Mouse (Mus musculus) small intestine, adult 2 months (tissue): Measurements from ENCODE around the gene Rab42. TPM values are rescaled to one million over a fixed set of nuclear protein-coding genes. Genes with fewer than 3 reads are reported as not detected.

Experiments used
- H3K27ac ChIP-seq: fragments of 200-500 bp; 2 replicates; pipeline ENCODE4 v1.5.1; 2012; ENCODE audit warnings: low read depth, low read length, control low read depth, inconsistent platforms; ENCODE audit not compliant: insufficient read depth
- H3K27me3 ChIP-seq: fragments of 200-500 bp; 2 replicates; pipeline ENCODE4 v1.6.1; 2012; ENCODE audit warnings: mild to moderate bottlenecking, moderate library complexity, low read length, inconsistent platforms; ENCODE audit not compliant: control insufficient read depth, insufficient read depth
- H3K36me3 ChIP-seq: fragments of 200-500 bp; 2 replicates; pipeline ENCODE4 v1.6.1; 2012; ENCODE audit warnings: mild to moderate bottlenecking, low read length, control low read depth, inconsistent platforms; ENCODE audit not compliant: control insufficient read depth, insufficient read depth
- H3K4me1 ChIP-seq: fragments of 200-500 bp; 2 replicates; pipeline ENCODE4 v1.6.1; 2012; ENCODE audit warnings: low read length, inconsistent platforms, mixed read lengths; ENCODE audit not compliant: control insufficient read depth, insufficient read depth, insufficient read length
- H3K4me3 ChIP-seq: fragments of 200-500 bp; 2 replicates; pipeline ENCODE4 v1.5.1; 2012; ENCODE audit warnings: low read depth, mild to moderate bottlenecking, control low read depth, inconsistent platforms, low read length, moderate library complexity
- CTCF ChIP-seq: fragments of 200-500 bp; IDR thresholded peaks from 2 replicates; pipeline ENCODE4 v1.5.1; 2012; ENCODE audit warnings: low read depth, mild to moderate bottlenecking, control low read depth, inconsistent platforms, low read length, moderate library complexity, mixed read lengths; ENCODE audit not compliant: insufficient replicate concordance, insufficient read length; ENCODE audit errors: extremely low read depth
- POLR2A ChIP-seq: fragments of 200-500 bp; IDR thresholded peaks from 2 replicates; pipeline ENCODE4 v1.6.1; 2012; ENCODE audit warnings: low read depth, mild to moderate bottlenecking, control low read depth, inconsistent platforms, low read length, moderate library complexity
- WGBS: fragments of 180-500 bp; shearing (Covaris S2); methylation state at CpG from one replicate; pipeline ENCODE4 v1.1.7; 2018; 5-methylcytosine and 5-hydroxymethylcytosine counted together
- polyA plus RNA-seq: library from polyadenylated mRNA; depleted of rRNA; stranded (reverse); fragments of >200 nt; gene quantifications from 2 replicates; pipeline ENCODE4 v1.2.3, GENCODE M21; 2012

Rab42 gene
- polyA plus RNA-seq, 1 experiment, result 0.98 TPM

- Histone ChIP-seq H3K4me3 (peak overlapping the region; percentile 86), H3K27me3 (no peaks in the 10 kb centered on the region), H3K36me3 (no peaks in the 10 kb centered on the region), H3K27ac (no peak overlapping the region), H3K4me1 (peaks cover 4% of the 10 kb centered on the region; the same call in 1 of the 2 replicates)
- 75% methylated on average over 16 of the region's 16 CpGs for WGBS
- TF ChIP-seq POLR2A (no peak), CTCF (no peak)
These were observed 933 bp downstream of the Rab42 start for GRCm38 (mm10) chr4:132301965-132302938.

GRCm38 (mm10) chr4:132301486-132301885 is 1.7 kb downstream of the Rab42 start:
- H3K27me3 ChIP-seq, result no peaks in the 10 kb centered on the region
- peaks cover 4% of the 10 kb centered on the region; the same call in 1 of the 2 replicates for H3K4me1 ChIP-seq
- H3K4me3 ChIP-seq, result no peak overlapping the region
- no peaks in the 10 kb centered on the region for H3K36me3 ChIP-seq
- TF ChIP-seq CTCF (no peak), POLR2A (no peak)
- WGBS, result 78% methylated on average over 6 of the region's 6 CpGs
- no peak overlapping the region for H3K27ac ChIP-seq

GRCm38 (mm10) chr4:132299849-132300248 is 3.3 kb downstream of the Rab42 start:
- Histone ChIP-seq H3K4me1 (peaks cover 4% of the 10 kb centered on the region; the same call in 1 of the 2 replicates), H3K27ac (no peak overlapping the region), H3K4me3 (no peak overlapping the region), H3K36me3 (no peaks in the 10 kb centered on the region), H3K27me3 (no peaks in the 10 kb centered on the region)
- TF ChIP-seq POLR2A, result no peak
- no peak for TF ChIP-seq CTCF
- WGBS, result 77% methylated on average over 1 of the region's 1 CpGs

GRCm38 (mm10) chr4:132295696-132296390 is 7.3 kb downstream of the Rab42 start:
- H3K4me1 ChIP-seq, result no peaks in the 10 kb centered on the region
- no peak overlapping the region for H3K4me3 ChIP-seq
- TF ChIP-seq CTCF (no peak), POLR2A (no peak)
- peaks cover 17% of the 10 kb centered on the region for H3K36me3 ChIP-seq
- no peak overlapping the region for H3K27ac ChIP-seq
- 56% methylated on average over 8 of the region's 8 CpGs for WGBS
- no peaks in the 10 kb centered on the region for H3K27me3 ChIP-seq

GRCm38 (mm10) chr4:132293682-132294240 is 9.4 kb downstream of the Rab42 start:
- no peaks in the 10 kb centered on the region for H3K27me3 ChIP-seq
- no peak overlapping the region for H3K4me3 ChIP-seq
- H3K27ac ChIP-seq, result no peak overlapping the region
- H3K36me3 ChIP-seq, result peaks cover 27% of the 10 kb centered on the region
- WGBS, result 73% methylated on average over 7 of the region's 7 CpGs
- TF ChIP-seq CTCF, result no peak
- TF ChIP-seq POLR2A, result no peak
- H3K4me1 ChIP-seq, result no peaks in the 10 kb centered on the region

- no peaks in the 10 kb centered on the region for H3K4me1 ChIP-seq
- TF ChIP-seq CTCF (peak; percentile 45; the same call in 1 of the 2 replicates), POLR2A (no peak)
- H3K4me3 ChIP-seq, result no peak overlapping the region
- WGBS, result 67% methylated on average over 4 of the region's 4 CpGs
- peaks cover 27% of the 10 kb centered on the region for H3K36me3 ChIP-seq
- no peak overlapping the region for H3K27ac ChIP-seq
- no peaks in the 10 kb centered on the region for H3K27me3 ChIP-seq
These were observed 10.2 kb downstream of the Rab42 start for GRCm38 (mm10) chr4:132292988-132293387.
